Mouse (Mus musculus) embryonic fibroblast, embryonic 13.5 days (primary cell): Measurements from ENCODE around the gene 2810004N23Rik. TPM values are rescaled to one million over a fixed set of nuclear protein-coding genes. Genes with fewer than 3 reads are reported as not detected.
"Not testable (repeated sequence)": the region's sequence is repeated elsewhere in the genome, so short reads cannot be mapped to it uniquely, and the experiment has no call there.

Source experiments
- H3K27ac ChIP-seq: 2 replicates; pipeline ENCODE4 v1.5.1; 2012; ENCODE audit warnings: low read length, control low read depth, inconsistent platforms; ENCODE audit not compliant: insufficient read depth
- H3K4me1 ChIP-seq: 2 replicates; pipeline ENCODE4 v1.6.1; 2011; ENCODE audit warnings: low read length; ENCODE audit not compliant: control insufficient read depth, insufficient read depth
- H3K4me3 ChIP-seq: 2 replicates; pipeline ENCODE4 v1.5.1; 2011; ENCODE audit warnings: mild to moderate bottlenecking, control low read depth, low read length; ENCODE audit not compliant: insufficient read depth
- CTCF ChIP-seq: IDR thresholded peaks from 2 replicates; pipeline ENCODE4 v1.5.1; 2011; ENCODE audit warnings: mild to moderate bottlenecking, control low read depth, low read length, moderate library complexity, borderline replicate concordance; ENCODE audit not compliant: insufficient read depth
- POLR2A ChIP-seq: IDR thresholded peaks from 2 replicates; pipeline ENCODE4 v1.6.1; 2011; ENCODE audit warnings: low read depth, mild to moderate bottlenecking, control low read depth, low read length, moderate library complexity
- polyA plus RNA-seq: library from polyadenylated mRNA; stranded (reverse); fragments of >200 nt; gene quantifications from 2 replicates; pipeline ENCODE4 v1.2.4, GENCODE M21; 2011; ENCODE audit warnings: low read depth; ENCODE audit not compliant: missing spikeins, insufficient read length

Gene 2810004N23Rik
- polyA plus RNA-seq, 1 experiment = 32.6 TPM

DNA sequence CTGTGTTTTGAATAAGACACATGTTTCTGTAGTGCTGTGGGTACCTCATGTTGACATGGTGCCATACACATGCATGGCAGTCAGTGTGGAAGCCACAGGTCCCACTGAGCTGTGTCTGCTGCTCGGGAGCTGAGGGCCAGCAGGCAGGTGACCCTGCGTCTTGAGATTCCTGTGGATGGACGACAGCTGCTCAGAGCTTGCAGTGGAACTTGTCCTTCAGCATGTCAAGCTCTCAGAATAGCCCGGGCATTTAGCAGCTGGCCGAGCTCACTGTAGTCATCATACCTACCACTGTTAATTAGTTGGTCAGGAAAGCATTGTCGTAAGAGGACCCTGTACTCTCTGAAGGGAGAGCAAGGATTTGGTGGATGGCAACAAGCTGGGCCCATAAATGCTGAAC is 6.8 kb upstream of the 2810004N23Rik start:
- no peak for TF ChIP-seq POLR2A
- TF ChIP-seq CTCF = no peak
- H3K4me1 ChIP-seq = no peaks in the 10 kb centered on the region; the same call in 1 of the 2 replicates
- H3K4me3 ChIP-seq = no peak overlapping the region
- H3K27ac ChIP-seq = no peak overlapping the region

DNA sequence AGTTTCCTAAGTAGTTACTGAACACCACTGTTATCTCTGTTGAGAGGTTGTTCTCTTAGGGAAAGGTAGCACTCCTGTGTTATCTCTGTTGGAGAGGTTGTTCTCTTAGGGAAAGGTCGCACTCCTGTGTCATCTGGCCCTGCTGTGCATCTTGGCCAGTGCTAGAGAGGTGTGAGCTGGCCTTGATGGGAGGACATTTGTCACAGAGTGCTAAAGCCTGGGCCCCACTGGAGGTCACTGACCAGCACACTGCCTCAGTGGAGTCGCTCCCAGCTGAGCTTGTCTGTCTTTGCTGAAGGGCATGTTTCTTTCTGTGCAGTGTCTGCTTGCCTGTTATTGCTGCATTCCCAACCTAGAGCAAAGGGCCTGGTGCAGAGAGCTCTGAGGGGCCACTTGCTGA is 4.2 kb upstream of the 2810004N23Rik start:
- no peak overlapping the region for H3K27ac ChIP-seq
- TF ChIP-seq POLR2A = no peak
- no peaks in the 10 kb centered on the region; the same call in 1 of the 2 replicates for H3K4me1 ChIP-seq
- H3K4me3 ChIP-seq = no peak overlapping the region

DNA sequence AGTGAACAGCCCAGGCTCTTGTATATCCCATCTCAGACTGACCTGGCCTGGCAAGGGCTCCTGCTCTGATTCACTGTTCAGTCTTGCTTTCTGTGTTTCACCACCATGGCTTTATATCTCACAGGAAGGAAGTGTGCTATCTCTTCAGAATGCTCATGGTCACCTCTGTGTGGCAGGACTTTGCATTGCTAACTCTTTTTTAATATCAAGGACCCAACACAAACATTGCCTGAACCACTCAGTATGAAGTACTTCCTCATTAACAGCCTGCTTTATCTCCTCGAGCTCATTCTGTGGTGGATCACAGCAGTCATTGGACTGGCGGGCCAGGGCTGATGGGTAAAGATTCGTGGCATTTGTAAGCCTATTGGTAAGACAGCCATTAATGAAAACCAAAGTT is 3.7 kb upstream of the 2810004N23Rik start:
- Histone ChIP-seq H3K4me1 (no peaks in the 10 kb centered on the region; the same call in 1 of the 2 replicates), H3K4me3 (no peak overlapping the region), H3K27ac (no peak overlapping the region)
- TF ChIP-seq CTCF (no peak), POLR2A (no peak)

DNA sequence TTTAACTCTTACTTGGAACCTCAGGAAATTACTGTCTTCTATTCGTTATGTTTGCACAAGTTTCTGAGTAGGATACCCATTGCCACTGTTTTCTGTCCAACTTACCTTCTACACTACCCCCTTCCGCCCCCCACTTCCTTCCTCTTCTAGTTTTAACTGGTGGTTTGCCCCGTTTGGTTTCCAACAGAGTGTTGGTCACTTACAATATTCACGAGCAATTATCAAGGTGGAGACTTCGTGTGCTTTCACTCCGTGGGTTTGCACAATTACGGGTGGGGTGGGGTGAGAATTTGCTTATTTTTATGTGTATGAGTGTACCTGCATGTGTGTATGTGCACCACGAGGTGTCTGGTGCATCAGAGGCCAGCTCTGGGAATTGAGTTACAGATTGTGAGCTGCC is 809 bp upstream of the 2810004N23Rik start:
- peak overlapping the region; percentile 89 for H3K4me3 ChIP-seq
- no peak for TF ChIP-seq POLR2A
- TF ChIP-seq CTCF = no peak
- H3K27ac ChIP-seq = no peak overlapping the region
- no peaks in the 10 kb centered on the region; the same call in 1 of the 2 replicates for H3K4me1 ChIP-seq

DNA sequence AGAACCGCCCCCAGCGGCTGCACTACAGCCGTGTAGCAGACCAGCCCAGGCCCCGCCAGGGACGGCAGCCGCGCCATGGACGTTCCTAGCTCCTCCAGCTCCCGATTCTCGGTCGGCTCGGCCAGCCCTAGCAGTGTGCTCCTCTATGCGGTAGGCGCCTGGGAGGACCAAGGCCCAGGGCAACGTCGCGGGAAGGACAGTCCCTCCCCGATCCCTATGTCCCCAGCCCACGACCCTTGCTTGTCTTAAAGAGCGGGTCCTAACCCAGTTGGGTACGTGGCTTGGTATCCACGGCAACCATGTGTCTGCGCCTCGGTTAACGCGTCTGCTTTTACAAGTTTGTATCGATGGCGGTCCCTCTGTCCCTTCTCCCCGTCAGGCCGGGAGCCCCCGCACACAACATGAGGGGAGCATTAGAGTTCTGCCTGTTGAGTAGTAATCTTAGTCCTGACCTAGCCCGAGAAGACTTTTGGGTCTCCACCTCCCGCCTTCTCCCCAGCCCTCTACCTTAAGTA is 300 bp upstream of the 2810004N23Rik start:
- Histone ChIP-seq H3K4me1 (no peaks in the 10 kb centered on the region; the same call in 1 of the 2 replicates), H3K4me3 (peak overlapping the region; percentile 89), H3K27ac (peak overlapping the region; percentile 32; the same call in 1 of the 2 replicates)
- no peak for TF ChIP-seq POLR2A
- no peak for TF ChIP-seq CTCF

DNA sequence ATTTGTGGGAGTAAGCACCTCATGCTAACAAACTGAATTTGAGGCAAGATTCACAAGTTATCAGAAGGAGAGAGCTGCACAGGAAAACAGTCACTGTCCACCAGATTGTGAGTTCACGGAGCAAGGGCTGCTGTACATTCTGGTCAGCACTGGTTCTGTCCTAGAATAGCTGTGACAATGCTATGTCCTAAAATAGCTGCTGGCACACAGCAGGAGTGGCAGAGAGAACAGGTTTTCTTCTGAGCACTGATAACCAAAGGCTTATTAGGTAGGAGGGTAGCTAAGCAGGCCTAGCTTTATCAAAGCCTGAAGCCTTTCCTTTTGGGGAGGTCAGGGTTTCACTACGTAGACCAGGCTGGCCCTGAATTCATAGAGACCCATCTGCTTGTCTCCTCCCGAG is 2.7 kb downstream of the 2810004N23Rik start:
- no peak overlapping the region for H3K27ac ChIP-seq
- H3K4me3 ChIP-seq = no peak overlapping the region
- H3K4me1 ChIP-seq = no peaks in the 10 kb centered on the region
- TF ChIP-seq CTCF (no peak), POLR2A (no peak)

DNA sequence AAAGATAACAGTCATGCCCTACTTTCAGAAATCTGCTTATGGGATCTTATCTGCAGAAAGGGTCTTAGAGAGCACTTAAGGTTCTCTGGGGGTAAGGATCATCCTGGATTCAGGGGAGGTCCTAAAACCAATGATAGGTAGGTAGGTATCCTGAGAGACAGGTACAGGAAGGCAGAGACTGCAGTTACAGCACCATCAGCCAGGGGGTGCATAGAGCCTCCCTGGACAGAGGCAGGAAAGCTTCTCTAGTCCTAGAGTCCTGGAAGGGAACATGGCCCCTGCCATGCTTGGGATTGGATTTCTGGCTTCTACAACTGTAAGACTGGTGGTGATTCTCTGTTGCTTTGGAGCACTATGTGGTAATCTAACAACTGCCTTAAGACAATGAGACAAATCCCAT is 3.5 kb downstream of the 2810004N23Rik start:
- H3K27ac ChIP-seq = no peak overlapping the region
- no peaks in the 10 kb centered on the region for H3K4me1 ChIP-seq
- no peak for TF ChIP-seq POLR2A
- peak; percentile 42; the same call in 1 of the 2 replicates for TF ChIP-seq CTCF
- no peak overlapping the region for H3K4me3 ChIP-seq

DNA sequence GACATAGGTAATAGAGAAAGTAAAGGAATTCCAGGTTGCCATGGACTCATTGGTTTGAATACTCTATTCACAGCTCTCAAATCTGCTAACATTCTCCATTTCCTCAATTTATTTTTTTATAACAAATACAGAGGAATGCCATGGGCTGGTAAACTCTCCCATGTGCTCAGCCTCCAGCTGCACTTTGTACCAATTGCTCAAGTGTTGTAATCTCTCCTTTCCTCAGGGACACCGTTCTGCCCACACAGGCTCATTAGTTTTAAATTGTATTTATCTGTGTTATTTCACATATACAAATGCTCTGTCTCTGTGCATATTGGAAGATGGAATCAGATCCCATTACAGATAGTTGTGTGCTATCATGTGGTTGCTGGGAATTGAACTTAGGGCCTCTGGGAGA is 9.4 kb downstream of the 2810004N23Rik start:
- Histone ChIP-seq H3K27ac (no peak overlapping the region), H3K4me3 (no peak overlapping the region), H3K4me1 (no peaks in the 10 kb centered on the region)
- no peak for TF ChIP-seq CTCF
- no peak for TF ChIP-seq POLR2A

DNA sequence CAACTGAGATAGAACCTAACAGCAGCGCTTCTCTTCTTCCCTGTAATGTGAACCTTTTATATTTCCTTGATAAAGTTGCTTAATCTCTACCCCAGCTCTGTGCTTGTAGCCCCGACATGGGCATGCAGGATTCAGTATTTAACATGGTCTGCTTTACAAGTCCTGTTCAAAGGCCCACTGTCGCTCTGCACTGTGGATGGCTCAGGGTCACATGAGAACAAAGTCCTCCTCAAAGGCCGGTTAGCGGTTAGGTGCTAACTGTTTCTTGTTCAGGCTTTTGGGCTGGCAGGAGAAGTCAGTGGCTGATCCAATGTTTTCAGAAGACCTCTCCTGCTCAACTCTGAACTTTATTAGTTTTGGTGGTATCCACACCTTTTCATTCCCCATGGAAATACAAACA is 17.3 kb downstream of the 2810004N23Rik start:
- Histone ChIP-seq H3K27ac (no peak overlapping the region), H3K4me3 (no peak overlapping the region), H3K4me1 (no peaks in the 10 kb centered on the region)
- TF ChIP-seq POLR2A (no peak), CTCF (no peak)

DNA sequence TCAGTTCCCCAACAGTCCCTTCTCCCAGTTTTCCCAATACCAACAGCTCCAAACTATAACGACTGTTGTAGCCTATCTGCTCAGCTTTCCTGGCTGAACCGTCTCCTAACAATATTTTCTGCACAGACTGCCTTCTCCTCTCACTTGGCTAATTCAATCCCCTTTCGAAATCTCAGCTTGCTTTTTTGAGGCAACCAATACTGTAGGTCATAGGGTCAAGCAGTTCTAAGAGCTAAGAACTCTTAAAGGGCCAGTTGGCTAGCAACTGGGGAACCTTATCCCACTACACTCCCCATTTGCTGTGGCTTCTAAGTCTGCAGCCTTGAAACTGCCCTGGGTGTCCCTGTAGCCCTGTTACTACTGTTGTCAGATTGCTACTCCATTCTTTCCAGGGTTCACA is 17.8 kb downstream of the 2810004N23Rik start:
- no peak overlapping the region for H3K4me3 ChIP-seq
- H3K4me1 ChIP-seq = no peaks in the 10 kb centered on the region
- no peak overlapping the region for H3K27ac ChIP-seq
- no peak for TF ChIP-seq CTCF
- no peak for TF ChIP-seq POLR2A

DNA sequence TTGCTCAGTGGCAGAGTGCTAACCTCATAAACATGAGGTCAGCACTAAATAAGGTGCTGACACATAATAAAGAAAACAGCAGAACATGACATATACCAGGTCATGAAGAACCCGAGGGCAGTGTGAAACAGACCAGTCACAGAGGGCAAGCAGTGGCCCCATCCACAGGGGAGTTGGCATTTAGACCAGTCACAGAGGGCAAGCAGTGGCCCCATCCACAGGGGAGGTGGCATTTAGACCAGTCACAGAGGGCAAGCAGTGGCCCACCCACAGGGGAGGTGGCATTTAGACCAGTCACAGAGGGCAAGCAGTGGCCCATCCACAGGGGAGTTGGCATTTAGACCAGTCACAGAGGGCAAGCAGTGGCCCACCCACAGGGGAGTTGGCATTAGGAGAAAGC is 20.0 kb downstream of the 2810004N23Rik start:
- H3K27ac ChIP-seq, H3K4me1 ChIP-seq, H3K4me3 ChIP-seq: not testable (repeated sequence)
